Mouse (Mus musculus): Measurements from ENCODE around the gene Pdlim4. TPM values are rescaled to one million over a fixed set of nuclear protein-coding genes. Genes with fewer than 3 reads are reported as not detected.

The Pdlim4 gene
- polyA plus RNA-seq (2015; fragmentation: Nextera tagmentation; extraction: Ambion mirVana), result 66.8 and 67.0 TPM in 2 replicates

GRCm38 (mm10) chr11:54068520-54069371 lies at the start of gene Pdlim4:
Gene Pdlim4 (minus strand): TSS chr11:54069014.

GRCm38 (mm10) chr11:54100045-54100691 lies 31.4 kb upstream of the Pdlim4 start, which contains the start of gene P4ha2:
Gene P4ha2 (plus strand): TSS chr11:54100095.

GRCm38 (mm10) chr11:54028044-54028951 lies 40.5 kb downstream of the Pdlim4 start, which contains the start of gene Slc22a4:
Gene Slc22a4 (minus strand): TSS chr11:54028090.

Other genes with a start within 250 kb of the Pdlim4 start
- 2.2 and 2.8 TPM in 2 replicates for gene Gm12216, start 209.8 kb downstream of the Pdlim4 start, polyA plus RNA-seq (2015; fragmentation: Nextera tagmentation; extraction: Ambion mirVana)
- 4.6 and 4.9 TPM in 2 replicates for gene Slc22a5, start 177.4 kb downstream of the Pdlim4 start, polyA plus RNA-seq (2015; fragmentation: Nextera tagmentation; extraction: Ambion mirVana)
- gene Slc22a21, start 88.7 kb downstream of the Pdlim4 start, polyA plus RNA-seq (2015; fragmentation: Nextera tagmentation; extraction: Ambion mirVana), result 1.4 and 1.5 TPM in 2 replicates
- gene Slc22a4, start 40.9 kb downstream of the Pdlim4 start, polyA plus RNA-seq (2015; fragmentation: Nextera tagmentation; extraction: Ambion mirVana), result 0.56 and 4.2 TPM in 2 replicates
- 16.6 and 27.6 TPM in 2 replicates for gene P4ha2, start 31.1 kb upstream of the Pdlim4 start, polyA plus RNA-seq (2015; fragmentation: Nextera tagmentation; extraction: Ambion mirVana)
- gene Csf2, start 180.7 kb upstream of the Pdlim4 start, polyA plus RNA-seq (2015; fragmentation: Nextera tagmentation; extraction: Ambion mirVana), result not detected in 2 replicates
- gene Il3, start 198.3 kb upstream of the Pdlim4 start, polyA plus RNA-seq (2015; fragmentation: Nextera tagmentation; extraction: Ambion mirVana), result not detected in 2 replicates
- 2.4 and 4.1 TPM in 2 replicates for gene Acsl6, start 234.8 kb upstream of the Pdlim4 start, polyA plus RNA-seq (2015; fragmentation: Nextera tagmentation; extraction: Ambion mirVana)

Measured in skeletal muscle tissue, postnatal 0 days (tissue).